Mouse (Mus musculus) left cerebral cortex, adult 2 months (tissue): ENCODE measurements around the gene Tm7sf2. TPM values are rescaled to one million over a fixed set of nuclear protein-coding genes. Genes with fewer than 3 reads are reported as not detected.

Source experiments
- DNase-seq, 2 experiments: peaks; one replicate each; pipeline ENCODE4 v3.0.0; 2021 to 2022; ENCODE audit warnings: low spot score in 2 of 2, mixed read lengths in 1 of 2; ENCODE audit errors: extremely low spot score in 1 of 2
- H3K27ac ChIP-seq: fragments of 200-600 bp; 2 replicates; pipeline ENCODE4 v1.8.1; 2022
- H3K4me3 ChIP-seq: fragments of 200-600 bp; 2 replicates; pipeline ENCODE4 v1.8.1; 2022
- CTCF ChIP-seq: fragments of 200-600 bp; IDR thresholded peaks from 2 replicates; pipeline ENCODE4 v1.8.1; 2022; ENCODE audit warnings: antibody characterized with exemption, mild to moderate bottlenecking, moderate library complexity
- intact Hi-C: fragments of 180-260 bp; cut with DNase I; formaldehyde crosslinking; loops from one replicate; pipeline ENCODE4 v1.15.1; 2025
- total RNA-seq, 2 experiments: library from RNA; stranded (reverse); gene quantifications; 2 replicates each; pipeline ENCODE4 v1.2.3; 2021

Gene Tm7sf2
- total RNA-seq, 2 experiments from 2014 or later: 26.9 to 30.4 TPM

- peak overlapping the region; percentile 70 for H3K4me3 ChIP-seq
- H3K27ac ChIP-seq: no peak overlapping the region
- no peak for DNase-seq
- intact Hi-C loops: loop anchor here (2.0 to 10.0 kb wide), 2 partner anchors 25 to 249 kb away; partner anchors contain the start of genes Men1 and Znhit2
- TF ChIP-seq CTCF: no peak
Observed at GRCm38 (mm10) chr19:6085417-6085879, 17.3 kb upstream of the Tm7sf2 start.

- intact Hi-C loops: loop anchor here (2.0 to 10.0 kb wide), 3 partner anchors 24 to 250 kb away; partner anchors contain the start of genes Men1, Sac3d1 and Znhit2
- DNase-seq: peak; percentile 94 to 97
- Histone ChIP-seq H3K4me3 (peak within 1 kb of the TSS; percentile 70), H3K27ac (peak within 1 kb of the TSS; percentile 22; the same call in 1 of the 2 replicates)
- no peak; the same call in 1 of the 2 replicates for TF ChIP-seq CTCF
Observed at GRCm38 (mm10) chr19:6084478-6085248, 16.5 kb upstream of the Tm7sf2 start, which contains the start of the genes Zfpl1 and Cdca5. Zfpl1 (minus strand) TSS chr19:6084956. Cdca5 (plus strand) TSS chr19:6084983.

DNA sequence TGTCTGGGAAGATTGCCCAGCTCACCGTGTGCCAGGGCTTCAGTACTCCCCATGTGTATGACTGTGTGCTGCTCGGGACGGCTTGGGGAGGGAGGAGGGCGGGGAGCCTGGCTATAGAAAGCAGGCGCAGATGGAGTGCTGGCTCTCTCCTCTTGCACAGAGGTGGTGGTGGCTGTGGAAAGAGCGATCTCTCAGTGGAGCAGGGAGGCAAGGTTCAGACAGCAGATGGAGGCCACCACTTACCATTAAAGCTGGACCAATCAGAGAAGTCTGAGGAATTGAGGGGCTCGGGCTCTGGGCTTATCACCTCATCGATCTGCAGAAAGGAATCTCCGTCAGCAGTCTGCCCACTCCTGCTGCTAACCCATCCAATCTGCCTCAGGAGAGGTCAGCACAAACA lies 14.0 kb upstream of the Tm7sf2 start, which contains the start of gene Gm28374:
Gene Gm28374 (minus strand): TSS at position 101 of the 400 bp plus-strand sequence.
- DNase-seq: no peak
- TF ChIP-seq CTCF: no peak
- intact Hi-C loops: loop anchor here (5.0 to 10.0 kb wide), 2 partner anchors 35 to 253 kb away; partner anchors contain the start of genes Men1 and Sac3d1
- H3K27ac ChIP-seq: no peak within 1 kb of the TSS
- H3K4me3 ChIP-seq: no peak within 1 kb of the TSS

DNA sequence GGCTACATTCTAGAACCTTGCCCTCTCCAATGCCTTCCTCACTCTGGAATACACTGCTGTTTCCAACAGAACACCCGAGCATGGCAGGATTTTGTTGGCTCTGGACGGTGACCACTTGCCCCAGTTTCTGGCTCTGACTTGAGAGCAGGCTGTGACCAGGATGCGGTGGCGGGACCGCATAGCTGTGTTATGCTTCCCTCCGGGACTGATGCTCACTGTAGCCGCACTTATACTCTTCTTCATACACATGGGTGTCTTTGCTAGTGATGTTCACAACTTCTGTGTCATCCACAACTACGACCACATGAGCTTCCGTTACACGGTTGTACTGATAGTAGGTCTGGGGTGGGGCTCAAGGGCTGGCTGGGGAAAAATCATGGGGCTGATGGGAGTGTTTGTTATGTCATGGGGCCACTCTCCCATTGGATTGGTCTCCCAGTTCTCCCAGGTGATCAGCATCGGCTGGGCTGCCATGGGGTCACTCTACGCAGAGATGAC lies 11.9 kb upstream of the Tm7sf2 start, which contains the start of gene Tmem262:
Gene Tmem262 (plus strand): TSS at position 51 of the 498 bp plus-strand sequence.
- Histone ChIP-seq H3K4me3 (no peak within 1 kb of the TSS), H3K27ac (no peak within 1 kb of the TSS)
- no peak for TF ChIP-seq CTCF
- DNase-seq: no peak
- intact Hi-C loops: loop anchor here (5.0 to 10.0 kb wide), 2 partner anchors 37 to 255 kb away; partner anchors contain the start of genes Men1 and Sac3d1

DNA sequence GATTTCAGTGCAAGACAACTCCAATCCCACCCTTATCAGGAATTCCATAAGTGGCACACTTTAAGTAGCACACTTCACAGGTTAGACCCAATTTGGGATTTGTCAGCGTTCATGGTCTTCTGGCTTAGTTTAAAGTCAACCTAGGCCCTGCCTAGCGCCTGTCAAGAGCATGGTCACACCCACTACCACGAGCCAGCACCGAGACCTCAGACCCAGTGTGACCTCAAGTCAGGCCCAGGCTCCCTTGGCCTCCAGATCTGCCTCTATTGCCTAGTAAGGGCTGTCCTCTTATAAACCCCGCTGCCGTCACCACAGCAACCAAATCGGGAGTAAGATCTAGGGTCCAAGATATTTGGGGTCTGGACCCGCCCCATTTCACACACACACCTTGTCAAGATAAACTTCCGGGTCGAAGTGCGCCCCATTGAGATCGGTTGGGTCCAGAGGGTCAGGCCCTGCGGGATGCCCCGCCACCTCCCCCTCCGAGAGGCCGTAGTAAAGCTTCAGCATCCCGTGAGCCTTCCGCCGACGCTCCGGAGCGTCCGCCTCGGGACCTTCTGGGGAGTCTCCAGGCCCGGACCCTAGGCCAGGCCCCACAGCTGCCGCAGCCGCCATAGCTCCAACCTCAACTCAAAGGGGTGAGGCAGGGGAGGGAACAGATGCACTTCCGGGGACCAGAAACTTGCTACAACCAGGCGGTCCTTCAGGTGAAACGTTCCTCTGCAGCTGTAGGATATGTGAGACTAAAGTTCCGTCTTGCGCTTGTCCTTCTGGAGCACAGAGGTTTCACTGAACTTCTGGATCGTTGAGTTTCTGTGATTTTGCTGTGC lies 8.6 kb upstream of the Tm7sf2 start, which contains the start of gene Vps51:
Gene Vps51 (minus strand): TSS at position 668 of the 830 bp plus-strand sequence.
- peak within 1 kb of the TSS; percentile 95 for H3K27ac ChIP-seq
- intact Hi-C loops: loop anchor here (1.0 kb wide), 1 partner anchor 30 kb away; the partner anchor contains the start of gene Syvn1
- no peak for TF ChIP-seq CTCF
- DNase-seq: peak; percentile 84 to 87
- peak within 1 kb of the TSS; percentile 85 for H3K4me3 ChIP-seq

- intact Hi-C loops: no loop called here
- DNase-seq: no peak
- no peak for TF ChIP-seq CTCF
- no peak overlapping the region for H3K4me3 ChIP-seq
- H3K27ac ChIP-seq: no peak overlapping the region
Observed at GRCm38 (mm10) chr19:6073889-6074288, 5.7 kb upstream of the Tm7sf2 start.

DNA sequence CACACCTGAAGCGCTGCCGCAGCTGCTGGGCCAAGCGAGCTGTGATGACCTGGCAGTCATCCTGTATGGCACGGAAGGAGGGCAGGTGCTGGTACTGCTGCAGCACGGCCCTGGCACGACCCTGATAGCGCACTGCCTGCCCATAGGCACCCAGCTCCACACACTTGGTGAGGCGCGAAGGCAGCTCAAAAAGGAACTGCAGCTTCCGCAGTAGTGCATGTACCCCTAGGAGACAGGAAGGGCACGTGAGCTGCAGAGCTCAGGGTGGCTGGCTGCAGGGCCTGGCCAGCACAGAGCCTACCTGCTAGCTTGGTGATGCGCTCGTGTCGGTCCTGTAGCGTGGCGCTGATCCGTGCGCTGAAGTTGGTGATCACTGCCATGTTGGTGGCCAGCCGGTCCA lies 3.1 kb upstream of the Tm7sf2 start:
- intact Hi-C loops: no loop called here
- TF ChIP-seq CTCF: no peak
- no peak for DNase-seq
- Histone ChIP-seq H3K4me3 (no peak overlapping the region), H3K27ac (no peak overlapping the region)

DNA sequence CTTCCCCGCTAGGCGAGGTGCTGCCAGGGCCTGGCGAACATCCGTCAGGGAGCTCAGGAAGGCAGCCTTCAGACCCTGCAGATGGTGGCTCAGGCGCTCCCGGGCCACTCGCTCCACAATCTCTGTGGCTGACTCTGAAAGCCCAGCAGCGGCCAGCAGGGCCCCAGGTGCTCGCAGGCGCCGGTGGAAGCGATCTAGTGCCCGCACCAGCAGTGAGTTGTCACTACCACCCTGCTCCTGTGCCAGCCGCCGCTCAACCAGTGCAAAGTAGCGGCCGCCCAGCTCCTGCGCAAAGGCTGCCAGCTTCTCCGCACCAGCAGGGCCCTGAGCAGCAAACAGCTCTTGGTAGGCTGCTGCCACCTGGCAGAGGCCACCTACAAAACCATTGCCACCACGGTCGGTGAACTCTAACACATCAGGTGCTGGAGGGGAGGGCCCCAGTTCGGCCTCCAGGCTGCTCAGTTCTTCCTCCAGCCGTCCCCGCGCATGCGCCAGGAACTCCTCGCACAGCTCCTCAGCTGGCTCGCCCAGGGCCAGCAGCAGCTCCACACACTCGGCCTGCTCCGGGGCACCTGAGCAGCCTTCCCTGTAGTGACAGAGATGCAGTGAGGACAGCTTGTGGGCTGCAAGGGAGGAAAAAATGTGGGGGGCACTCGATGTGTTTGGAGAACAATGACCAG lies 2.5 kb upstream of the Tm7sf2 start:
- intact Hi-C loops: no loop called here
- no peak overlapping the region for H3K27ac ChIP-seq
- H3K4me3 ChIP-seq: no peak overlapping the region
- TF ChIP-seq CTCF: no peak
- no peak for DNase-seq

DNA sequence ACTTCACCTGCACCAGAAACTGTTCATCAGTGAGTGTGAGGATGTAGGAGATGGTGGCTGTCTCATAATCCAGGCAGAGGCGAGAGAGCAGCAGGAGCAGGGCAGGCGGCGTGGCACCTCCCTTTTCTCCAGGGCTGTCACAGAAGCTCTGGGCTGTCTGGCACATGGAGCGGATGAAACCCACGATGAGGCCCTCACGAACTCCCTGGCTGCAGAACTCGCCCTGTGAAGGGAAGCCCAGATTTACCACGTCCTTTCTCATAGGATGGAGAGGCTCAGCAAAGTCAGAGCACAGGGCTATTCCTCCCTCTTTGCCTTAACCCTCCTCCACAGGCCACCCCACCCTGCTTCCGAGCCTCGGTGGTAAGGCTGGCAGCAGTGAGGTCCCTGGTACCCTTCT lies 1.7 kb upstream of the Tm7sf2 start:
- DNase-seq: no peak
- TF ChIP-seq CTCF: no peak
- H3K27ac ChIP-seq: no peak overlapping the region
- intact Hi-C loops: no loop called here
- H3K4me3 ChIP-seq: no peak overlapping the region

GRCm38 (mm10) chr19:6068951-6069350 lies 778 bp upstream of the Tm7sf2 start:
- TF ChIP-seq CTCF: no peak; the same call in 1 of the 2 replicates
- DNase-seq: no peak
- Histone ChIP-seq H3K4me3 (no peak overlapping the region), H3K27ac (no peak overlapping the region)
- intact Hi-C loops: no loop called here
